Mouse (Mus musculus) cerebellum, postnatal 36 days (tissue): Measurements from ENCODE around the gene Rcc2.

Source experiments
- DNase-seq, 2 experiments: peaks; one replicate each; pipeline ENCODE4 v3.0.0; 2021 to 2022; ENCODE audit warnings: mixed read lengths in 2 of 2

Rcc2 gene

DNA sequence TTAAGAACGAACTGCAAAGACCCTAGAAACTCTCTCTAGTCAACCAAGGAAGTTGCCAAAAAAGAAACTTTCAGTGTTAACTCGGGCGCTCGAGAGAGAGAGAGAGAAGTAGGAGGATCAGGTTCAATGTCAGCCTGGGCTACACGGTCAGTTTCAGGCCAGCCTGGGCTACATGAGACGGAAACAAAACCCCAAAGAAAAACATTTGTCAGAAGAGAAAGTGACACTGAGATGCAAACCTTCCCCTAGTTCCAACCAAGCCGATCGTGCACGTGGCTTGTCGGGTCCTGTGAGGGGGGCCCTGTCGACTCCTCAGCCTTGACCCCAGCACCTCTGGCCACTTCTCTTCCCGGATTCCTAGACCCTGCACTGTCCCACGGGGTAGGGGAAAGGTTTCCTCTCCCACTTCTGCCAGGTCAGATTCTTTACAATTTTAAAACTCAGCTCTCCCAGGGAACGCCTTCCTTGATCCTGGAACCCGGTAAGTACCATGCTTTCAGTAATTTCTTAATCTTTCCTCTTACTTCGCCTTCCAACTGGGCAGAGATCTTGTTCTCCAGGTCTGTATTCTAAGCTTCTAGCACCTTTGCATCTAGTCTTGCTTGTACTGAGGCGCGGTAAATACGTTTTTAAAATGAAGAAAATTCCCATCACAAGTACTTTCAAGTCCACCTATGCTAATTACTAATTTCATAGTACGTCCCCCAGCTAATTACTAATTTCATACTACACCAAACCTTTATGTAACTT, at the start of gene Rcc2:
TSS of gene Rcc2 (plus strand) at position 273 of the 750 bp plus-strand sequence.
- DNase-seq: no peak

DNA sequence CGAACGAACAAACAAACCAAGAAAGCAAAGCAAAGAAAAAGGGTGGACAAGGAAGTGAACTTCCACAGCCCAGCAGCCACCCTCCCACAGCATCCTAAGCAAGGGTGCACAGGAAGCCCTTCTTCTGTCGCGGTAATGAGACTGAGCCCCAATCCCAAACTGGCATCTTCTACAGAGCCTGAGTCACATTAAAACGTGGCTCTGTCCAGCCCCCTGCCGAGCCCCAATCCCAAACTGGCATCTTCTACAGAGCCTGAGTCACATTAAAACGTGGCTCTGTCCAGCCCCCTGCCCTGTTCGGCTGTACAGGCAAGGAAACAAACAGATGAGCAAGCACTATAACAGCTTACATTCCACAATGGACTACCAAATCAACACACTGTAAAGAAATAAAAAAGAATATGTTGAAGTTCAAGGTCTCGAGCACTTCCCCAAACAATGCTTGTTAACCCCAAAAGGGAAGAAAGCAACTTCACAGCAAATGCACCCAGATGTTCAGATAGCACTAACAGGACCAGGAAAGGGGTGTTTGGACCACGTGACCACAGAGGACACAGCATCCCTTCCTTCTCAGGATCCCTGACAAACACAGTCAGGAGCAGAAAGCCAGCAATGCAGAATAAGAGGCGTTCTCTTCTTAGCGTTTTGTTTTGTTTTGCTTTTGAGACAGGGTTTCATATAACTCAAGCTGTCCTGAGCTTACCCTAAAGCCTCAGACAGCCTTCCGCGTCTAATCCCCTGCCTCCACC, 46.3 kb upstream of the Rcc2 start:
- DNase-seq: no peak

DNA sequence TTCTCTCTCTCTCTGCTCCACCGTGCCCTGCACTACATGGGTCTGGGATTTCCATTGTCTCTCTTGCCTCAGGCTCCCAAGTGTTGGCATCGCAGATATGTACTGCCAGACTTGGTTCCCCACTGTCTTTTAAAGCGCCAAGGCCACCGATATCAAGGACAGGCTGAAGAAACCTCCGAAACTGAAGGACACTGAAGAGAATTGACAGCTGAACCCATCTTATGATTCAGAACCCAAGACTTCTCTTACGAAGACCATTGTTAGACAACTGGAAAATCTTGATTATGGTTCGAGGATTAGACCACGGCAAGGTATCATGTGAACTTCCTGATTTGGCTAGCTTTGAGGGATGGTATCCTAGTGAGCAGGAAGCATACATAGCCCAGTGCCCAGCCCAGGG, 45.5 kb upstream of the Rcc2 start:
- DNase-seq: no peak

DNA sequence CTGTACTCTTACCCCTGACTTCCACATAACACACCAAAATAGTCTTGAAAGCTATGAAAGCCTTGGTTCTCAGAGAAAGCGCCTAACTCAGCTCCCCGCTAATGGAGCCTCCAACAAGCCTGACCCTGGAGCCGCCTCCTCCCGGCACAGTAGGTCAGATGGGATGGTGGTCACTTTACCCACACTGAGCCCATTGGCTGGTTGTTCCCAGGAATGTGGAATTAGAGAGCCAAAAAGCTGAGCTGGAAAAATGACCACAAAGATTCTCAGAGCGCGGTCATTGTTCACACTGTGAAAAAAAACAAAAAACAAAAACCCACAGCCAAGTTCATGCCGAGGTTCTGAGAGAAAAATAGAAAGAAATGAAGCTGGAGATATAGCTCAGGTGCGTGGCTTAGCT, 43.8 kb upstream of the Rcc2 start:
- DNase-seq: no peak

DNA sequence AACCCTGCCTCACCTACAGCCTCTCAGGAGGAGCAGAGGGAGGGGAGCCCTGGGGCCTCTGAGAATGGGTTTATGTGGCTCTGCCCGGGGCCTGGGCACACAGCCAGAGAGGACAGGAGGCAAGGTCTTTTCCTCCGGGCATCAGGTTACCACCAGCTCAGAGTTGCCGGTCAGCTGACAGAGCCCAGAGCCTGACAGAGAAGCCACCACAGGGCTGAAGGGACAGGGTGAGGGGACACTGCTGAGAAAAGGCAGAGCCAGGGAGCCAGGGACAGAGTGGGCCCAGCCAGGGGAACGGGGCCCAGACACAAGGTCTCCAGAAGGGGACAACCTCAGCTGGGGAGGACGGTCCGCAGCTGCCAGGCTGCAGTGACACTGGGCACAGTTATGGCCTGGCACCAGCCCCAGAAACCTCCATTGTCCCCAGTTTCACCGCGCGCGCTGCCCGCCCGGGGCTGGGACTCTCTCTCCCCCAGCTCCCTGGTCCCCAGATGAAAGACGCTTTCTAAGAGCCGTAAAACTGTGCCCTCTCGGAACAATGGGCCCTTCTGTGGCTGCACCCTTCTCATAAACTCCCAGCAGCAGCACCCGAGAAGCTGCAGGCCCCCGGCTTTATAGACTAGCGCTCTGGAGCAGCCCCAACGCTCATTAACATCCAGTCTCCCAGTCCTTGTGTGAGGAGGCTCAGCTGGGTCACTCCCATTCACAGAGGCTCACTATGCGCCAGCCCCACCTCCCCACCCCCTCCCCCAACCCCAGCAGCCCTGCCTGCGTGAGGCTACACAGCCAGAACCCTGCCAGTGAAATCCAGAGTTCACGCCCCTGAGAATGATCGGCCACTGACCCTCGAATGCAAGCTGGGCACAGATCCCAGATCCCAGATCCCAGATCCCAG, 42.4 kb upstream of the Rcc2 start:
- peak; percentile 45 to 55 for DNase-seq

DNA sequence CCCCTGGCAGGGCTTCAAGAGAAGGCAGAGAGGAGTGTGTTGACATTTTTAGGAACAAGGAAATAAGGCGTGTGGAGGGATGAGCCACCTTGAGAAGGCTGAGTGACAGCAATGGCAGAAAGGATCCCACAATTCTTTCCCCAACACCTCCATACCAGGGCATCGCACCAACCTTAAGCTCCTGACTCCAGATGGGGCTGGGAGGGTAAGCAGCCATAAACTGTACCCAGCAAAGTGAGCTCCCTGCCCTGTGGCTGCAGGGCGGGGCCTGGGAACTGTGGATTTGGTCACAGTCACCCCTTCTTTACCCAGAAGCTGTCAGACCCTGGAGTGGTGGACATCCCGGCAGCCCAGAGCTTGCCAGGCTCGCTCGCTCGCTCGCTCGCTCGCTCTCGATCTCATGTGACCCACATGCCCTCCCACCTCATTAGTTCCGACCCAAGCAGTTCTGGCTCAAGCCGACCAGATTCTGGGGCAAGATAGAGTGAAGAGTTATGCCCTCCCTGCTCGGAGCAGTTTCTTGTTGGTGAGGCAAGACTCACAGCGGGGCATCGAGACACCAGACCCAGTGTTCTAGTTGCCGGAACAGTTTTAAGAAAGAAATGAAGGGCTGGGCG, 38.8 kb upstream of the Rcc2 start:
- no peak for DNase-seq

DNA sequence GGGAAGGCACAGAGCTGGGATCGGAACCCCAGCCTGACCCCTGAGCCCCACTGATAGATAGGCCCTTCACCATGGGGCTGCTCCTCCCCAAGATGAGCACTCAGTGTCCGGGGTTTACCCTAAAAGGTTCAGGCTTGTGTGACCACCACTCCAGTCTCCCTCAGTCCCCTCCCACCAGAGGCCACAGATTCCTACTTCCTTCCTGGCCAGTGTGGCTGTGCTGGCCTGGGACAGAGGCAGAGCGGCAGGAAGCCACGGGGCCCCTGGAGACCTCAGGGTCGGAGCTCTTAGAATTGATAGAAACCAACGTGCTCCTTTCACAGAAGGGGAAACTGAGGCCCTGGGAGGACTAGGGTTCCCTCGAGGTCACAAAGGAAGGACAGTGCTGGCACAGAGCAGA, 37.9 kb upstream of the Rcc2 start:
- DNase-seq: no peak

DNA sequence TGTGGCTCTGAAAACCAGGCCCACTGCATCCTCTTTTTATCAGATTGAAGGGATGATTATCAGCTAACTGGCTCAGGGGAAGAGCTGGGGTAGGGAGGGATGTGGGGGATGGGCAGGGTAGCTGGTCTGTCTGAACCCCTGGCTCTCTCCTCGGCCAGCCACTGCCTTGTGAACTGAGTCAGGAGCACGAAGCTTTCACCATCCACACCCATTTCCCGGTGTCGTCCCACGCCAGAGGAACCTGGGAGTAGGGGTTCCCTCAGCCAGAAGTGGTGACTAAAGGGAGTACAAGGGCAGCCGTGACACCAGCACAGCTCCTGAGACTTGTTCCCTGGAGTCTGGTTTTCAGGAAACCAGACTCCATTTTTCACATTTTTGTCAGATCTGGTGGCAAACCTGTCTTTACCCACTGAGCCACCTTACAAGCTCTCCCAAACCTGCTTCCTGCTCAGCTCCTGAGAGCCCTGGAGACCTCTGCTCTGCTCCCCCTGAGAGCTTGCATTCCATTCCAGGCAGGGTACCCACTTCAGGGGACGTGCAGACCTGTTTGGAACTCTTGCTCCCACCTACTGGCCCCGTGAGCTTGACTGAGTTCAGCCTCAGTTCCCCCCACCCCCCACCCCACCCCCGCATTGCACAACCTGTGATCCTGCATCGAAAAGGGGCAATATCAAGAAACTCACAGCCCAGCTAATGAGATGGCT, 37.3 kb upstream of the Rcc2 start:
- DNase-seq: no peak

DNA sequence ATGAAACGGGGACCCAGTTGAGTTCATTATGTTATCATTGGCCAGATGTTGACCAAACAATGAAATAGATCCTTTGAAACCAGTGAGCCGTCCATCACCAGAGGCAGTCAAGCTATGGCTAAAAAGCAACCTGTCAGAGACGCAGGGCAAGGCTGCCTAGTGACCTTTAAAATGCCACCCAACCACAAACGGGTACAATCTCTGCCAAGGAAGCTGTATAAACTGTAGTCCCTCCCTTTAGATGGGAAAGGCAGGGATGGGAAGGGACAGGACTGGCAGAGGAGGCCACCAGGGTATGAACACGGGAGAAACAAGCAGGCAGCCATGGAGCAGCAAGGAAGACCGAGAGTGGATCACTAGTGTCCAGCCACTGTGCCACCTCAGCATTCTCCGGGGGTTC, 35.3 kb upstream of the Rcc2 start:
- DNase-seq: no peak

DNA sequence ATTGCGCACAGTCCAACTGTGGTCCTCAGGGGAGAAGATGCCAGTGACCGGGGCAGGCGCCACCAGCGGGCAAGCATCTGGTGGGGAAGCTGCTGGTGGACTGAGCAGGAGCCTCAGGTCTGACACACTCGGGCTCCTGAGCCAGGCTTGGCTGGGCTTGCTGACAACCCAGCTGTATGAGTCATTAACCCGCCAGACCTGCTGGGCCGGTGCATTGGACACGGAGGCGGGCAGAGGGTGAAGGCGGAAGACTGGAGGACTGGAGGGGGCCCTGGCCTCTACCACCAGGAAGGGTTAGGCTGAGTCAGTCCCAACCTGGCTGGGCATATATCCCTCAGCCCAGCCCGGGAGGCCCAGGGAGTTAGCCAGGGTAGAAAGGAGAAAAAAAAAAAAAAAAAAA, 34.6 kb upstream of the Rcc2 start, which contains the start of gene Arhgef10l:
TSS of gene Arhgef10l (minus strand) at position 253 of the 400 bp plus-strand sequence.
- peak; percentile 61 to 70 for DNase-seq

DNA sequence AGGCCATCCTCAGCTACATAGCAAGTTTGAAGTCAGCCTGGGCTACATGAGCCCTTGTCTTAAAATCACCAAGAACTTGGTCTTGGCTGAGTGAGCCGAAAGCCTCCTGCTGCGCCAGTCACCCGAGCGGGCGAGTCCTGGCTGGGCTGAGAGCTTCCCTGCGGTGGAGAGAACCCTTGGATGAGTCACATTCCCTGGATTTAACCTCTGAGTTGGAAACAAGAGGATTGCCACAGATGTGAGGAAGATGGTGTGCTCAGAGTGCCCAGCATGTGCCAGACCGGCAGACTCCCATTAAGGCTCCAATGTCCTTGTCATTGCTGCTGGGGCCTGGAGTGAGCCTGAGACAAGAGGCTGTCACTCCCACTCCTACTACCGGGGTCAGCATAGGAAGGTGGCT, 32.5 kb upstream of the Rcc2 start:
- no peak for DNase-seq

DNA sequence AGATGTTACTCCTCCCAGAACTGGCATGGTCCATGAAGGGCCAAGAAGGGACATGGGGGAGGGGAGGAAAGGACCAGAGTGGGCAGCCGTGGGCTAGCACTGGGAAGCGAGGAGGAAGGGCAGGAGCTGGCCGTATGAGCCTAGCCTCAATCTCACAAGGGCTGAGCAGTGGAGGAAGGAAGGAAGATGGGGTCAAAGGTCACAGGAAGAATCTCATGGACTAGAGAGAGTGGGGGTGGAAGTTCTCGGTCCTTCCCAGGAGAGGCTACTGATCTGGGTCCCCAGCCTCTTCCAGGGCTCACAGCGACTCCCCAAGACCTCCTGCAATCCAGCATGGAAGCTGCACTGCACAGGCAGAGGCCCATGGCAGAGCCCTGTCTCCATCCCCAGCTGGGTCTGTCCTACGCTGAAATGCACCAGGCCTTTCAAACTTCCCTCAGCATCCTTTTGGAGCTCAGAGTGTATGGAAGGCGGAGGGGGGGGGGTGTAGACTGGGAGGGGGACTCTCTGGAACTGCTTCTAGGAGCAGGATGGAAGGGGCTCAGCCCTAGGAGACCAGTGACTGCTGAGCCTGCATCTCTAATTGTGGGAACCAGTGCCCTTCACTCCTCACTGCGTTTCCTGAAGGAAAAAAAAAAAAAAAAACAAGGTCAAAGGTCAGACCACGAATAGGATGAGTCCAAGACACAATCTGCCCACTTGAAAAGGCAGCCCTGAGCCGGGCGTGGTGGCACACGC, 26.6 kb upstream of the Rcc2 start:
- DNase-seq: no peak

DNA sequence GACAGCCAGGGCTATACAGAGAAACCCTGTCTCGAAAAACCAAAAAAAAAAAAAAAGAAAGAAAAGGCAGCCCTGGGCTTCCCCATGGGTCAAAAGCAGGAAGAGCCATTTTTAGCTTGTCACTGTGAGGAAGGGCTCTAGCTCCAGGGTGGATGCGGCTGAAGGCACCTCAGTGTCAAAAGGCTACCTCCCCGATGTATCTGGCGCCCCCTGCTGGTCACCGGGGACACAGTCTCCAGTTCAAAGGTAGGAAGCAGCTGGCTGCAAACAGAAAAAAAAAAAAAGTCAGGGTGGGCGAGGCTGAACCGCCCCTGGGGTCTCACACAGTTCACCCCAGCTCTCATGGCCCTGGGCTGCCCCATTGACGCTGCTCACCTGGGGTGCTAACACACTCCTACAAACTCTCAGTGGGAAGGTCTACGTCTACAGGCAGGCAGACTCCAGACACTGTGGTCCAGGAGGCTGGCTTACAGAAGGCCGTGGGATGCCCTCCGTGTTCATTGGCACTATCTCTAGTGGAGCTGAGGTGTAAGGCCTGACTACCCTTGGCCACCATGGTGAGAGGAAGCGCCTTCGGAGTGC, 25.9 kb upstream of the Rcc2 start:
- peak; percentile 80 to 88 for DNase-seq

DNA sequence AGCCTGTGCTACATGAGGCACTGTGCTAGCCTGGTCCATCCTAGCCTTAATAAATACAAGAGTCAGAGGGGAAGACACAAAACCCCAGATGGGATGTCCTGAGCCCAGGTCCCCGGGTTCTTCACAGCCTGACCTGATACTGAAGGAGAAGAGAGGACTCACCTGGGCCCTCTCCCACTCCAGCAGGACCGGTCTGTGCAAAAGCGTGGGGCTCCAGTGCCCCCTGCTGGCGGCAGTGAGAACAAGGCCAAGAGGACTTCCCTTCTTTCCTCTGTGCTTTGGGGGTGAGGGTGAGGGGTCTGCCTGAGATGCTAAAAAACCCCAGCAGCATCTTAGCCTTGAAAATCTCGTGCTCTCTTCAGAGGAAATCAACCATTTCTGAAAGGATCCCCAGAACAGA, 21.3 kb upstream of the Rcc2 start:
- DNase-seq: peak; percentile 59 to 64

DNA sequence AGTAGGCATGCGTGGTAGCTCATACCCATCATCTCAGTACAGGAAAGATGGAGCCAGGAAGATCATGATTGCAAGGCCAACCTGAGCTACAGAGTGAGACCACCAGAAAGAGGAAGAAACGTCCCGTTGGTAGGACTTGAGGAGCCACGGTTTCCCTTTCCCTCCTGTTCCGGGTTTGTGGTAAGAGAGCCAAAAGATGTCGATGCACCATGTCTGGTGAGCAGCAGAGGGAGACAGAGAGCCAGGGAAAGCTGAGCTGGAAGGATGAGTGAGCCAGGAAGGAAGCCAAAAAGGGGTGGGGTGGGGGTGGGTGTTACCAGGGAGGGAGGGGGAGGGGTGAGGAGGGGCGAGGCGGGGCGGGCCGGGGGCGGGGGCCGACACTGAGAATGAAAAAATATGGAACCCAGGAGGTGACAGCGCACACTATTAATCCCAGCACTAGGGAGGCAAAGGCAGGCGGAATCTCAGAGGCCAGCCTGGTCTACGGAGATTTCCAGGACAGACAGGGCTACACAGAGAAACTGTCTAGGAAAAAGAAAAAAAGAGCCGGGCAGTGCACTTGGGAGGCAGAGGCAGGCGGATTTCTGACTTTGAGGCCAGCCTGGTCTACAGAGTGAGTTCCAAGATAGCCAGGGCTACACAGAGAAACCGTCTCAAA, 20.5 kb upstream of the Rcc2 start:
- peak; percentile 80 to 87 for DNase-seq

DNA sequence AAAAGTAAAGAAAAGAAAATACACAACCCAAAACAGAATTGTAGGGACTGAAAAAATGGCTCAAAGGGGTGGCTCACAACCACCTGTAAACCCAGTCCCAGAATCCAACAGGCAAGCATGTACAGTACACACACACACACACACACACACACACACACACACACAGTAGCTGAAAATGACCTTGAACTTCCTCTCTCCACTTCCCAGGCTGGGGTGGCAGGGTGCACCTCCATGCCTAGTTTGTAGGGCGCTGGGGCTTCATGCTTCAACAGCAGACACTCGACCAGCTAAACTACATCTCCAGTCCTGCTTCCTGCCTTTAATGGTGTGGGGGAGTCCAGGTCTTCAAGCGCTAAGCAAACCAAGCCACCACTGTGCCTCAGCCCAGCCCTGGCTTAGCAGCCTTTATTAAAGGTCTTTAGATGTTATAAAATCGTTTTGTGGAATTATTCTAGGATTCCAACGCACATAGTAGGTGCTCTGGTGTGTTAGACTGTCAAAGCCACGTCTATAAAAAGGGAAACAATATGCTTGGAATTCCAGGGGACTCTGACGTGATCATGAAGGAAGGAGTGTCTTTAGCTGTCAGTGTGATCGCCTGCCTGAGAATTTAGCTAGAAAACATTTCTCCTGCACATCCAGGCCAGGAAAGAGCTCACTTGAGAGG, 19.5 kb upstream of the Rcc2 start:
- DNase-seq: no peak

DNA sequence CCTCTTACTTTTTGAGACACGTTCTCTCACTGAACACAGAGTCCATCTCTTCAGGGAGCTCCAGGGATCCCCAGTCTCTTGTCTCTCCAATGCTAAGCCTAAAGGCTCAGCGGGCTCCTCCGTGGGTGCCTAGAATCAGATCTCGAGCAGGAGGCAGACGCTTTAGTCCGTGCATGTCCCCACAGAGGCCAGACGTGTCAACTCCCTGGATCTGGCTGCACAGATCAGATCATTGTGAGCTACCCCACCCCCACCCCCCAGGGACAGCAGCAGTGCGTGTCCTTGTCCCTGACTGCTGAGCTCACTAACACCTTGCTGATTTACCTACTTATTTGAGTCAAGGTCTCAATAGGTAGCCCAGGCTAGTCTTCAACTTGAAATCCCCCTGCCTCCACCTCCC, 16.7 kb upstream of the Rcc2 start:
- DNase-seq: no peak

DNA sequence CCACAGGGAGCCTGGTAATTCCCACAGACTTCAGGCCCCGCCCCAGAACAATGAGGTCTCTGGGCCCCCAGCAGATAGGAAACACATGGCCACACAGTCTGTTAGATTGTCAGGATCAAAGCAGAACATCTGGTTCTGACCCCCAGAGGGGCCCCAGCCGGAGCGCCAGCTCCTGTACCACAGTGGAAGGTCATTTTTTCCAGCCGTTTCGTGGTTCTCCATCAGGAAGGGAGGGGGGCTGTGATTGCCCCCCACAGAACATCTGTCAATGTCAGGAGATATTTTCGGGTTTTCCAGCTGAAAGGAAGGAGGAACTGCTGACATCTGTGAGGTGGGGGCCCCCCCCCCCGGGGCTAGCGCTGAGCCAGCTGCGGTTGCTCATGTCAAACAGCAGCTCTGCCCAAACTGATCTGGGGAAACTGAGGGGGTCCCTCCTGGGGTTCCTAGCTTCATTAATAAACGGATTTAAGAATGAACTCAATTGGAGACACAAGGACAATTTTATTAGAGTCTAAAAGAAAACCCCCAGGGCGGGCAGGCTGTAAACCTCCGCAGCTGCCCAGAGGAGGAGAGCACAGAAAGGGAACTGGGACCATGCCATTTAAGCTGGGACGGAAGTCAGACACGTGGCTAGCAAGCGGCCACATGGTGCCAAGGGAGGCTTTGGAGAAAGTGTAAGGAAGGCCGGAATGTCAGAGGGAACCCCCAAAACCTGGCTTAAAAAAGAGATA, 16.0 kb upstream of the Rcc2 start:
- no peak for DNase-seq

DNA sequence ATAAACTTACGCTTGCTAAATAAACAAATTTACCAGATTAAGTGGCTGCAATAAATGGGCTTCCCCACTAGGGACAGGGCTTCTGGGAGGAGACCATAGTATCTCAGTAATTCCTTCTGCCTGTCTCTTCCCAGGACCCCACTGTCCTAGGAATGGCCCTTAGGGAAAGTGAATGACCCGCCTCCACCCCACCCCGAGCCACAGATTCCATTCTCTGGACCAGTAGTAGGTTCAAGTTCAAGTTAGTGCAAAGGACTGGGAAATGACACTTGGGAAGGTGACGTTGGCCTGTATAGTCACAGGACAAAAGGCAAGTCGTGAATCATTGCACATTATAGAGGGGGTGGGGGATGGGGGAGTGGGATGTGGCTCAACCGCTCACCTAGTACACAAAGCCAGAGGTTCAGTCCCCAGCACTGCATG, 15.4 kb upstream of the Rcc2 start:
- no peak for DNase-seq
